Mouse (Mus musculus) brain, embryonic 14.5 days (tissue): ENCODE data around the gene Fcgr3.

Experiments used
- CTCF ChIP-seq: fragments of 200-500 bp; IDR thresholded peaks from 2 replicates; pipeline ENCODE4 v1.5.1; 2012; ENCODE audit warnings: inconsistent platforms, mild to moderate bottlenecking, moderate library complexity, borderline replicate concordance; ENCODE audit not compliant: insufficient read depth, insufficient read length; ENCODE audit errors: extremely low read depth
- POLR2A ChIP-seq: fragments of 200-500 bp; IDR thresholded peaks from 2 replicates; pipeline ENCODE4 v1.6.1; 2012; ENCODE audit warnings: mild to moderate bottlenecking, inconsistent platforms, borderline replicate concordance; ENCODE audit not compliant: poor library complexity, insufficient read depth, insufficient read length, severe bottlenecking; ENCODE audit errors: extremely low read depth

DNA sequence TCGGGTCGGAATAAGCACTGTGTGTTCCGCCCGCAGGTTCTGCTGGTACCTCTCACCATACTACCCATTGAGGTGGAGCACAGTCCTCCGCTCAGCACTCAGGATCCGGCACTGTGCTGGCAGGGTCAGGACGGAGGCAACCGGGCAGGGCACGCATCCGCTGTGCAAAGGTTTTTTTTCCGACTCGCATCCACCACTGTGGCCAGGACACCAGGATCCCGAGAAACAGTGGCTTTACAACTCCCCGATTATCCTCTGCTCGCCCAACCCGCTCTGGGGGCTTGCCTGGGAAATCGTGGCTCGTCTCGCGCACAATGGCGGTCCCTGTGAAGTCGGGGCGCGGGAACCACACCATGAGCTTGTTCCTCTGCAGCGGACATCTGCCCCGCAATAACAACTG is 21.0 kb upstream of the Fcgr3 start:
- TF ChIP-seq CTCF: no peak
- TF ChIP-seq POLR2A: no peak
